Mouse (Mus musculus) heart, embryonic 14.5 days (tissue): ENCODE data around the gene Kalrn. TPM values are rescaled to one million over a fixed set of nuclear protein-coding genes. Genes with fewer than 3 reads are reported as not detected.

Experiments used
- ATAC-seq: fragments of 200-750 bp; cut with Nextera tagmentation; 2 replicates; pipeline ENCODE4 v1.8.0; 2017; ENCODE audit warnings: low read depth, moderate TSS enrichment; ENCODE audit not compliant: insufficient number of reproducible peaks, insufficient read depth, low FRiP score
- H3K27ac ChIP-seq, 2 experiments: fragments of 200-500 bp in 1 of 2; fragments of 300-500 bp in 1 of 2; sonication (generic) in 1 of 2; replicated peaks in 1 of 2; 2 replicates each; pipeline ENCODE4 v1.5.1; 2012 to 2014; ENCODE audit warnings: low read depth in 2 of 2, low read length in 2 of 2, control low read depth in 1 of 2, mild to moderate bottlenecking in 1 of 2, mixed read lengths in 1 of 2; ENCODE audit not compliant: control insufficient read depth in 1 of 2, insufficient read depth in 1 of 2
- H3K27me3 ChIP-seq: fragments of 300-500 bp; sonication (generic); 2 replicates; pipeline ENCODE4 v1.6.1; 2014; ENCODE audit warnings: mild to moderate bottlenecking, low read length, control low read depth; ENCODE audit not compliant: control insufficient read depth, insufficient read depth
- H3K36me3 ChIP-seq: fragments of 300-500 bp; sonication (generic); 2 replicates; pipeline ENCODE4 v1.6.1; 2014; ENCODE audit warnings: mild to moderate bottlenecking, control low read depth, low read length, mixed read lengths; ENCODE audit not compliant: control insufficient read depth, insufficient read depth
- H3K4me1 ChIP-seq, 2 experiments: fragments of 200-500 bp in 1 of 2; fragments of 300-500 bp in 1 of 2; sonication (generic) in 1 of 2; 2 replicates each; pipeline ENCODE4 v1.6.1; 2012 to 2014; ENCODE audit warnings: low read length in 2 of 2, control low read depth in 1 of 2, mixed read lengths in 1 of 2; ENCODE audit not compliant: control insufficient read depth in 2 of 2, insufficient read depth in 2 of 2
- H3K4me2 ChIP-seq: fragments of 300-500 bp; sonication (generic); 2 replicates; pipeline ENCODE4 v1.6.1; 2014; ENCODE audit warnings: mild to moderate bottlenecking, low read length
- H3K4me3 ChIP-seq, 2 experiments: fragments of 200-500 bp in 1 of 2; fragments of 300-500 bp in 1 of 2; sonication (generic) in 1 of 2; 2 replicates each; pipeline ENCODE4 v1.5.1; 2012 to 2014; ENCODE audit warnings: low read length in 2 of 2, mild to moderate bottlenecking in 2 of 2, control low read depth in 1 of 2, low read depth in 1 of 2, moderate library complexity in 1 of 2; ENCODE audit not compliant: control insufficient read depth in 1 of 2, insufficient read depth in 1 of 2
- H3K9ac ChIP-seq: fragments of 300-500 bp; sonication (generic); 2 replicates; pipeline ENCODE4 v1.6.1; 2014; ENCODE audit warnings: mild to moderate bottlenecking, low read length
- H3K9me3 ChIP-seq: fragments of 300-500 bp; sonication (generic); 2 replicates; pipeline ENCODE4 v1.6.1; 2016; ENCODE audit warnings: low read length, control low read depth; ENCODE audit not compliant: control insufficient read depth
- WGBS: fragments of 180-500 bp; shearing (Covaris S2); extraction: QIAGEN DNeasy Blood & Tissue Kit; methylation state at CpG from one replicate; pipeline ENCODE4 v1.1.7; 2014; 5-methylcytosine and 5-hydroxymethylcytosine counted together
- polyA plus RNA-seq: library from polyadenylated mRNA; unstranded; fragments of >200 nt; fragmentation: Nextera tagmentation; extraction: Ambion mirVana; gene quantifications from 2 replicates; pipeline ENCODE4 v1.2.1, GENCODE M21; 2014

Kalrn gene
- polyA plus RNA-seq, 1 experiment from 2014 or later, result 33.4 TPM

- H3K27me3 ChIP-seq, result no peaks in the 10 kb centered on the region
- no peak overlapping the region for H3K4me3 ChIP-seq
- H3K4me1 ChIP-seq, result peaks cover 28 to 40% of the 10 kb centered on the region in 2 experiments
- no peak overlapping the region; a peak in 1 of 4 replicates for H3K27ac ChIP-seq
- no peaks in the 10 kb centered on the region for H3K9me3 ChIP-seq
- 71% methylated on average over 2 of the region's 2 CpGs for WGBS
- no peak overlapping the region for H3K9ac ChIP-seq
- no peak for ATAC-seq
- H3K4me2 ChIP-seq, result no peak overlapping the region
- peaks cover 72% of the 10 kb centered on the region for H3K36me3 ChIP-seq
Measured at GRCm38 (mm10) chr16:34035780-34036179, 537.6 kb downstream of the Kalrn start.

- H3K4me2 ChIP-seq, result no peak overlapping the region
Measured at GRCm38 (mm10) chr16:34034267-34034666, 539.1 kb downstream of the Kalrn start.

GRCm38 (mm10) chr16:34032011-34032645 lies 541.2 kb downstream of the Kalrn start:
- Histone ChIP-seq H3K27me3 (no peaks in the 10 kb centered on the region), H3K9ac (no peak overlapping the region), H3K27ac (peak overlapping the region; percentile 28 to 43; a peak in 2 of 4 replicates), H3K4me3 (no peak overlapping the region), H3K9me3 (no peaks in the 10 kb centered on the region), H3K4me1 (peaks cover 28 to 46% of the 10 kb centered on the region in 2 experiments), H3K36me3 (peaks cover 75% of the 10 kb centered on the region), H3K4me2 (no peak overlapping the region)
- 88% methylated on average over 12 of the region's 12 CpGs for WGBS
- ATAC-seq, result no peak

More at GRCm38 (mm10) chr16:34034267-34034666, 539.1 kb downstream of the Kalrn start:
- H3K9me3 ChIP-seq, result no peaks in the 10 kb centered on the region
- H3K36me3 ChIP-seq, result peaks cover 73% of the 10 kb centered on the region
- no peak overlapping the region for H3K9ac ChIP-seq
- H3K4me1 ChIP-seq, result peaks cover 34 to 52% of the 10 kb centered on the region in 2 experiments
- H3K27me3 ChIP-seq, result no peaks in the 10 kb centered on the region
- no peak overlapping the region for H3K27ac ChIP-seq
- ATAC-seq, result no peak
- H3K4me3 ChIP-seq, result no peak overlapping the region
- WGBS, result 93% methylated on average over 17 of the region's 17 CpGs

DNA sequence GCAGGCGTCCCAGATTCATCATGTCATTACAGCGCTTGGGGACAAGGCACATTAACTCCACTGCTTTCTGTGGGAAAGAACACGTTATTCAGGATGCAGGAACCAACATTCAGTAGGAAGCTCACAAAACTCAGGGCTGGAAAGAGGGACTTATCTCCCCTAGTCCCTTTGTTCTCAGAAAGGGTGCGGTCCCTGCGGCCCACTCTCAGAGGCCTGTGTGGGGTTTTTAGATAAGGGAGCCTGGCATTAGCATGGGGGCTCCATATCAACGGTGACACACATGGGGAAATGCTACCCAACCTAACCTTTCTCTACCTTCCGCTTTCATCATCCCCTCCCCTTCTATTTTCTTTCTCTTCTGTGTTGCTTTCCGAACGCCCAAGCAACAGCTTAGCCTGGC lies 541.8 kb downstream of the Kalrn start:
- no peak for ATAC-seq
- H3K4me3 ChIP-seq, result no peak overlapping the region
- H3K9ac ChIP-seq, result no peak overlapping the region
- 38% methylated on average over 9 of the region's 9 CpGs for WGBS
- peaks cover 24 to 41% of the 10 kb centered on the region in 2 experiments for H3K4me1 ChIP-seq
- H3K4me2 ChIP-seq, result no peak overlapping the region
- no peaks in the 10 kb centered on the region for H3K27me3 ChIP-seq
- H3K27ac ChIP-seq, result peak overlapping the region; percentile 4 to 43; a peak in 3 of 4 replicates
- H3K36me3 ChIP-seq, result peaks cover 80% of the 10 kb centered on the region
- no peaks in the 10 kb centered on the region for H3K9me3 ChIP-seq

DNA sequence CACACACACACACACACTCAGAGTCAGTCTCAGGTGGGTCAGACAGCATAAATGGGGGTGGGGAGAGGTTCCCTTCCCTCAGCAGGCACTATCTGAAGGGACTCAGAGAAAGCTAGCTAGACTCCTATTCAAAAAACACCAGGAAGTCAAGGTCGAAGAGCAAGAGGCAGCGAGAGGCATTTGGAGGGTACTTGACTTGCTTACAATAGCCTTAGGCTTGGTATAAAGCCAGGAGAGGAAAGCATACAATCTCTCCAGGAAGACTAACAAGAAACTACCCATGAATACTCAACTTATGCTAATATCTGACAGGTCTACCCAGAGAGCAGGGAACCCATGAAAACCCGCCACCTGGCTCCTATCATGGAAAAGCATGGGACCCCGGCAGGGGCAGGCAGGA lies 543.0 kb downstream of the Kalrn start:
- Histone ChIP-seq H3K36me3 (peaks cover 83% of the 10 kb centered on the region), H3K9me3 (no peaks in the 10 kb centered on the region), H3K4me1 (peaks cover 17 to 29% of the 10 kb centered on the region in 2 experiments), H3K4me3 (no peak overlapping the region), H3K4me2 (no peak overlapping the region), H3K9ac (peak overlapping the region; percentile 11; the same call in 1 of the 2 replicates), H3K27ac (peak overlapping the region in 1 of 2 experiments; percentile 0; a peak in 1 of 4 replicates), H3K27me3 (no peaks in the 10 kb centered on the region)
- 60% methylated on average over 4 of the region's 4 CpGs for WGBS
- no peak for ATAC-seq

GRCm38 (mm10) chr16:34029790-34030189 lies 543.5 kb downstream of the Kalrn start:
- no peak overlapping the region for H3K4me3 ChIP-seq
- H3K27me3 ChIP-seq, result no peaks in the 10 kb centered on the region
- ATAC-seq, result no peak
- no peaks in the 10 kb centered on the region for H3K9me3 ChIP-seq
- H3K9ac ChIP-seq, result 0 out of 2 replicates have a peak overlapping the region, but pooled peaks have one; percentile 11
- H3K4me1 ChIP-seq, result peaks cover 16 to 29% of the 10 kb centered on the region in 2 experiments
- 76% methylated on average over 5 of the region's 5 CpGs for WGBS
- peaks cover 77% of the 10 kb centered on the region for H3K36me3 ChIP-seq
- no peak overlapping the region for H3K4me2 ChIP-seq
- peak overlapping the region in 1 of 2 experiments; percentile 0; a peak in 1 of 4 replicates for H3K27ac ChIP-seq

DNA sequence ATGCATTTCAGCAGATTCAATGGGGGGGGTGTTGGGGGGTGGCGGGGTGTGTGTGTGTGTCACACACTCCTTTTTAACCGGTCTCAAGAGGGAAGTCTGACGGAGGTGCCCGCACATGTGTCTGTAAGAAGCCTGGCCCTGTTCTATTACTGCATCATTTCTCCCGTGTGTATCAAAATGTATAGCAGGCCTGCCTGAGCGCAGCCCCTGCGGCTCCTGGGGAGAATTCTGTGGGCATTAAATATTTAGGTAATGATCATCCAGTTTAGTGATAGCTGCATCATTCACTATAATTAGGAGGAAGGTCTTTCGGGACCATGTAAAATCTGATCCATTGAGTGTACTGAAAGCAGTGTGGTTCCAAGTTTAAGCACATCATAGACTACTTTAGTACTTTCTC lies 556.1 kb downstream of the Kalrn start:
- Histone ChIP-seq H3K4me1 (peaks cover 0 to 2% of the 10 kb centered on the region in 2 experiments; a peak in 2 of 4 replicates), H3K27ac (no peak overlapping the region), H3K9ac (no peak overlapping the region), H3K4me2 (no peak overlapping the region), H3K4me3 (no peak overlapping the region), H3K27me3 (no peaks in the 10 kb centered on the region), H3K36me3 (peaks cover 61% of the 10 kb centered on the region), H3K9me3 (no peaks in the 10 kb centered on the region)
- 94% methylated on average over 8 of the region's 8 CpGs for WGBS
- no peak for ATAC-seq
